Mouse (Mus musculus): Measurements from ENCODE around the gene Hmox2. TPM values are rescaled to one million over a fixed set of nuclear protein-coding genes. Genes with fewer than 3 reads are reported as not detected.

Gene Hmox2
- polyA plus RNA-seq, 1 experiment from 2014 or later = 90.0 TPM

- Histone ChIP-seq H3K27me3 (replicated peaks) (no peaks in the 10 kb centered on the region), H3K4me2 (replicated peaks) (no peak overlapping the region), H3K9ac (no peak overlapping the region), H3K4me1 (no peaks in the 10 kb centered on the region), H3K9me3 (no peaks in the 10 kb centered on the region), H3K27ac (no peak overlapping the region), H3K36me3 (peaks cover 95% of the 10 kb centered on the region), H3K4me3 (no peak overlapping the region)
- WGBS = 75% methylated on average over 1 of the region's 1 CpGs
- ATAC-seq (ENCODE audit: low FRiP score, low read depth) = no peak
Measured at GRCm38 (mm10) chr16:4702646-4703045, 23.5 kb upstream of the Hmox2 start.

GRCm38 (mm10) chr16:4705541-4705940, 20.6 kb upstream of the Hmox2 start:
- H3K36me3 ChIP-seq = peaks cover 91% of the 10 kb centered on the region
- no peak overlapping the region for H3K9ac ChIP-seq
- H3K9me3 ChIP-seq = no peaks in the 10 kb centered on the region
- no peaks in the 10 kb centered on the region for H3K27me3 ChIP-seq (replicated peaks)
- no peak overlapping the region for H3K4me2 ChIP-seq (replicated peaks)
- H3K4me3 ChIP-seq = no peak overlapping the region
- no peaks in the 10 kb centered on the region for H3K4me1 ChIP-seq
- H3K27ac ChIP-seq = no peak overlapping the region
- WGBS = 82% methylated on average over 4 of the region's 4 CpGs
- no peak for ATAC-seq (ENCODE audit: low FRiP score, low read depth)

GRCm38 (mm10) chr16:4711173-4711572, 15.0 kb upstream of the Hmox2 start:
- H3K4me2 ChIP-seq (replicated peaks) = no peak overlapping the region
- no peak overlapping the region for H3K9ac ChIP-seq
- peaks cover 91% of the 10 kb centered on the region for H3K36me3 ChIP-seq
- ATAC-seq (ENCODE audit: low FRiP score, low read depth) = no peak
- 92% methylated on average over 4 of the region's 4 CpGs for WGBS
- no peaks in the 10 kb centered on the region for H3K27me3 ChIP-seq (replicated peaks)
- no peaks in the 10 kb centered on the region for H3K4me1 ChIP-seq
- no peak overlapping the region for H3K4me3 ChIP-seq
- H3K27ac ChIP-seq = no peak overlapping the region
- no peaks in the 10 kb centered on the region for H3K9me3 ChIP-seq

GRCm38 (mm10) chr16:4713861-4714710, 12.1 kb upstream of the Hmox2 start:
- Histone ChIP-seq H3K4me1 (peaks cover 1% of the 10 kb centered on the region; the same call in 1 of the 2 replicates), H3K36me3 (peaks cover 68% of the 10 kb centered on the region), H3K27me3 (replicated peaks) (no peaks in the 10 kb centered on the region), H3K4me3 (no peak overlapping the region), H3K4me2 (replicated peaks) (no peak overlapping the region), H3K9me3 (no peaks in the 10 kb centered on the region), H3K9ac (no peak overlapping the region), H3K27ac (no peak overlapping the region)
- ATAC-seq (ENCODE audit: low FRiP score, low read depth) = no peak
- 94% methylated on average over 17 of the region's 17 CpGs for WGBS

- Histone ChIP-seq H3K4me1 (peaks cover 7% of the 10 kb centered on the region; the same call in 1 of the 2 replicates), H3K4me3 (peak overlapping the region; percentile 51), H3K9me3 (no peaks in the 10 kb centered on the region), H3K36me3 (peaks cover 35% of the 10 kb centered on the region), H3K27me3 (replicated peaks) (no peaks in the 10 kb centered on the region), H3K9ac (no peak overlapping the region), H3K27ac (no peak overlapping the region), H3K4me2 (replicated peaks) (peak overlapping the region; percentile 70)
- 59% methylated on average over 3 of the region's 3 CpGs for WGBS
- ATAC-seq (ENCODE audit: low FRiP score, low read depth) = no peak
Measured at GRCm38 (mm10) chr16:4717866-4718265, 8.3 kb upstream of the Hmox2 start.

GRCm38 (mm10) chr16:4718753-4719518, 7.2 kb upstream of the Hmox2 start, which contains the start of gene Nmral1:
Gene Nmral1, minus strand, starts transcription at chr16:4719356.
- Histone ChIP-seq H3K27ac (peak within 1 kb of the TSS; percentile 46), H3K4me2 (replicated peaks) (peak within 1 kb of the TSS; percentile 70), H3K9me3 (no peaks in the 10 kb centered on the region), H3K27me3 (replicated peaks) (no peaks in the 10 kb centered on the region), H3K4me1 (peaks cover 7% of the 10 kb centered on the region; the same call in 1 of the 2 replicates), H3K4me3 (peak within 1 kb of the TSS; percentile 51), H3K36me3 (peaks cover 25% of the 10 kb centered on the region), H3K9ac (peak within 1 kb of the TSS; percentile 74)
- WGBS = 11% methylated on average over 33 of the region's 33 CpGs
- ATAC-seq (ENCODE audit: low FRiP score, low read depth) = peak; percentile 92

- peaks cover 12% of the 10 kb centered on the region for H3K4me1 ChIP-seq
- 85% methylated on average over 7 of the region's 7 CpGs for WGBS
Measured at GRCm38 (mm10) chr16:4722128-4722914, 3.8 kb upstream of the Hmox2 start.

GRCm38 (mm10) chr16:4722915-4723209, 3.3 kb upstream of the Hmox2 start:
- no peak for ATAC-seq (ENCODE audit: low FRiP score, low read depth)
- H3K9me3 ChIP-seq = no peaks in the 10 kb centered on the region
- H3K27ac ChIP-seq = no peak overlapping the region
- WGBS = 73% methylated on average over 3 of the region's 3 CpGs
- H3K27me3 ChIP-seq (replicated peaks) = no peaks in the 10 kb centered on the region
- H3K36me3 ChIP-seq = no peaks in the 10 kb centered on the region
- no peak overlapping the region for H3K4me2 ChIP-seq (replicated peaks)
- H3K4me3 ChIP-seq = no peak overlapping the region
- peaks cover 12% of the 10 kb centered on the region for H3K4me1 ChIP-seq
- H3K9ac ChIP-seq = no peak overlapping the region

More at GRCm38 (mm10) chr16:4722128-4722914, 3.8 kb upstream of the Hmox2 start:
- ATAC-seq (ENCODE audit: low FRiP score, low read depth) = no peak
- H3K4me3 ChIP-seq = no peak overlapping the region
- H3K9me3 ChIP-seq = no peaks in the 10 kb centered on the region
- no peak overlapping the region for H3K9ac ChIP-seq
- H3K27ac ChIP-seq = no peak overlapping the region
- no peaks in the 10 kb centered on the region for H3K36me3 ChIP-seq
- H3K4me2 ChIP-seq (replicated peaks) = no peak overlapping the region
- H3K27me3 ChIP-seq (replicated peaks) = no peaks in the 10 kb centered on the region

- H3K9me3 ChIP-seq = no peaks in the 10 kb centered on the region
- H3K36me3 ChIP-seq = no peaks in the 10 kb centered on the region
- no peak overlapping the region for H3K4me3 ChIP-seq
- no peak overlapping the region for H3K9ac ChIP-seq
- peaks cover 5% of the 10 kb centered on the region for H3K4me1 ChIP-seq
- no peak overlapping the region for H3K27ac ChIP-seq
- WGBS = 82% methylated on average over 4 of the region's 4 CpGs
- no peak for ATAC-seq (ENCODE audit: low FRiP score, low read depth)
- no peak overlapping the region for H3K4me2 ChIP-seq (replicated peaks)
- no peaks in the 10 kb centered on the region for H3K27me3 ChIP-seq (replicated peaks)
Measured at GRCm38 (mm10) chr16:4725266-4725665, 895 bp upstream of the Hmox2 start.

- Histone ChIP-seq H3K4me1 (peaks cover 5% of the 10 kb centered on the region), H3K27me3 (replicated peaks) (no peaks in the 10 kb centered on the region), H3K27ac (0 out of 2 replicates have a peak overlapping the region, but pooled peaks have one; percentile 59), H3K9me3 (no peaks in the 10 kb centered on the region), H3K36me3 (no peaks in the 10 kb centered on the region), H3K4me3 (peak overlapping the region; percentile 89), H3K4me2 (replicated peaks) (peak overlapping the region; percentile 74), H3K9ac (peak overlapping the region; percentile 83)
- ATAC-seq (ENCODE audit: low FRiP score, low read depth) = peak; percentile 77
- whole genome bisulfite sequencing = under 1% methylated on average over 40 of the region's 40 CpGs
Measured at GRCm38 (mm10) chr16:4726528-4727128, 467 bp downstream of the Hmox2 start.

GRCm38 (mm10) chr16:4727526-4727925, 1.4 kb downstream of the Hmox2 start:
- no peaks in the 10 kb centered on the region for H3K27me3 ChIP-seq (replicated peaks)
- ATAC-seq (ENCODE audit: low FRiP score, low read depth) = no peak
- H3K27ac ChIP-seq = no peak overlapping the region
- no peaks in the 10 kb centered on the region for H3K36me3 ChIP-seq
- no peak overlapping the region for H3K9ac ChIP-seq
- no peaks in the 10 kb centered on the region for H3K9me3 ChIP-seq
- H3K4me2 ChIP-seq (replicated peaks) = peak overlapping the region; percentile 74; the same call in 1 of the 2 replicates
- WGBS = 100% methylated on average over 1 of the region's 1 CpGs
- H3K4me3 ChIP-seq = no peak overlapping the region
- H3K4me1 ChIP-seq = peaks cover 5% of the 10 kb centered on the region
